Mouse (Mus musculus): ENCODE results near the gene Gfm2.

Gene Gfm2

DNA sequence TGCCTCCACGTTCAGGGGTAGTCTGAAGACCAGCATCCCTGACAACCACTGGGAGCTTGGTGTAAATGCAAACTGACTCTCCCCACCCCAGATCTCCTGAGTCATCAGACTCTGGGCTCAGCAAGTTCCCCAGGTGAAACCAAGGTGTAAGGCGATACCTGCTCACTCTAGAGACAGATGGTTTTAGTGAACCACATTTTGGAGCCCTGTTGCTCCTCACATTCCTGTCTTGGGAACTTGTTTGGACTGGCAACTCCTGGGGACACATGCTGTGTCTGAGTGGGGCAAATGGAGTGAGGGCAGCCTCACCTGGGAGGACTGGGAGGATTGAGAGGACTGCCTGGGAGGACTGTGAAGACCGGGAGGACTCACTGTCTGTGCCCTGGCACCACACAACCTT is 90.1 kb downstream of the Gfm2 start:
- no peak for DNase-seq (ENCODE audit: low read depth in 1 of 2, low spot score in 2 of 2)

DNA sequence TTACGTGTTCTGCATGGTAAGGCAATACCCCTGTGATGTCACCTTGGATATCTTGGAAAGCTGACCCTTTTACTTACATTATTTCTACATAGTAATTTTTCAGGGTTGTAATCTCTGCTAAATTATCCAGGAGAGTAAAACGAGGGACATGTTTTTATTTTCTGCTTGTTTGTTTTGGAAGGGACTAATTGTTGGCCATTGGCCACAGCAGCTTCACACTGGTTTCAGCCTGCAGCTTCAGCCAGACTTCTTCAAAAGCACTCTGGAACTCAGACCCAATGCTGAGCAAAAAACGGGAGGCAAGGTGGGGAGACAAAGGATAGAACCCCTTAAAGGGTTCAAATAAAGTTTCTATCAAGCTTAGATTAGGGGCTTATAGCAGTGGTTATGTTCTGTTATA is 92.4 kb downstream of the Gfm2 start:
- no peak for DNase-seq (ENCODE audit: low read depth in 1 of 2, low spot score in 2 of 2)

Data from monocyte, adult 2 months (primary cell).